Mouse (Mus musculus) gastrocnemius, postnatal 10 days (tissue): ENCODE measurements around the gene Cdkal1. TPM values are rescaled to one million over a fixed set of nuclear protein-coding genes. Genes with fewer than 3 reads are reported as not detected.

Experiments used
- DNase-seq: peaks from one replicate; pipeline ENCODE4 v3.0.0; 2021; ENCODE audit warnings: mixed read lengths
- total RNA-seq, 2 experiments: library from RNA; stranded (reverse); gene quantifications; 2 replicates each; pipeline ENCODE4 v1.2.3; 2021

Gene Cdkal1
- total RNA-seq, 2 experiments from 2014 or later, result 28.5 to 29.4 TPM

DNA sequence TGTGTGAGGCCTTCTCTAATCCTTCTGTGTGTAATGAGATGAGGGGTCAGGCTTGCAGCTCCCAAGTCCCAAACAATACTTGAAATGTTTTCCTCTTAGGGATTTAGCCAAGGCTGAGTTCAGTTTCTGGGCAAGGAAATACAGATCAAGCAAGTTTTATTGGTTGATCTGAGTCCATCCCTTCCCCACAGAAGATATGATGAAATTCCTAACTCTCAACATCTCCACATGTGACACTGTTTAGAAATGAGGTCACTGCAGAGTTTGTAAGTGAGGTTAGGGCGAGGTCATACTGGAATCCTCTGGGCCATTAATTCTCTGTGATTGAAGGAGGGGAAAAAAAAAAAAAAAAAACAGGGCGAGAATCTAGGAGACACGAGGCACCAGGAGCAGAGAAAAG lies 607.7 kb downstream of the Cdkal1 start:
- DNase-seq, result no peak

DNA sequence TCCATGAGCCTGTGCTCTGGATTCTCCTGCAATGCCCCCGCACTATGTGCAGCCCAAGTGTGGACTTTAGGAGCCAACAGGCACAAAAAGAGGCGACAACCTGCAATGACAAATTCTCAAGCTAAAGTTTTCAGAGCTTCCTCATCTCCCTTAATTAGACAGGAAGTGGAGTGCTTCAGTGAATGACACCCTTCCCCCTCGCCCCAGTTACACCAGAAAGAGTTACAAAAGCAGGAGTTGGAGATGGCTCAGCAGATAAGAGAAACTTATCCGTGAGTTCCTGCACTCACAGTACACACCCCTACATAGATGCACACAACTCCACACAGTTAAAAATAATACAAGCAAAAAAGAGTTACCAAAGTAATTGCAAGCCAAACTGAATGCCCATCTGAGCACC lies 620.4 kb downstream of the Cdkal1 start:
- DNase-seq, result no peak

- DNase-seq, result no peak
These were observed 621.0 kb downstream of the Cdkal1 start for GRCm38 (mm10) chr13:29234442-29234841.

DNA sequence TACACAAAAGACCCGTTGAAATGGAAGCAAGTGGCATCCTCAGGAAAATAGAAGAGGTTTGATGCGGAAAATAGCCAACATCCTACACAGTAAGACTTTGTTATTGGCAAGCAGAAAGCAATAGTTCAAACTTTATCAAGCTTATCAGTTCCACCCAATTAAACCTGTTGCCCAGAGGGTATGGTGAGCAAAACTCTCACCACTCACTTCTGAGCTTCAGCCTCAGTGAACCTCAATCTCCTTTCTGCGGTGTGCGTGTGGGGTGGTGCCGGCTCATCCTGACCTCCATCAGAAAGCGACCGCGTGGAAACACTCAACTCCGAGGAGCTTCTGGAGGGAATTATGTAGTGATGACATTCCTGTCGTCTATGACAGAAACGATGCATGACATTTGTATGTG lies 621.5 kb downstream of the Cdkal1 start:
- DNase-seq, result no peak

GRCm38 (mm10) chr13:29232681-29233080 lies 622.8 kb downstream of the Cdkal1 start:
- peak; percentile 10 for DNase-seq

GRCm38 (mm10) chr13:29224815-29225214 lies 630.7 kb downstream of the Cdkal1 start:
- DNase-seq, result no peak

- no peak for DNase-seq
These were observed 633.1 kb downstream of the Cdkal1 start for GRCm38 (mm10) chr13:29222261-29222838.

DNA sequence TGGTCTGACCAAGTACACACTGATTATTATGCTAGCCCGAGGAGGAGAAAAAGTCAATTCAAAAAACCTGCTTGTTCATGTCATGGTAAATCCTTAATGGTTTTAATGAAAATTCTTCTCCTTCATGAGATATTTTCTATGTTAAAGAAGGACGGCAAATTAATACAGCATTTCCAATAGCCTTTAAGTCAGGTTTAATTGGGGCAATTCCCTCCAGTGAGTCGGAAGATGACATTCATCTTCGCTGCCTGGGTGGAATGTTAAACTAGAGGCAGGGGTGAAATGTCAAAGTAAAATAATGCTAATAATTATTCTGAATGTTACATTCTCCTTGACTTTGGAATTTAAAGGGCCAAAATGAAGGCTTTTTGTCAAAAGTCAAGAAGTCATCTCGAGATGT lies 633.8 kb downstream of the Cdkal1 start:
- no peak for DNase-seq

- no peak for DNase-seq
These were observed 636.8 kb downstream of the Cdkal1 start for GRCm38 (mm10) chr13:29218594-29219230.

- no peak for DNase-seq
These were observed 645.1 kb downstream of the Cdkal1 start for GRCm38 (mm10) chr13:29210159-29211021.

DNA sequence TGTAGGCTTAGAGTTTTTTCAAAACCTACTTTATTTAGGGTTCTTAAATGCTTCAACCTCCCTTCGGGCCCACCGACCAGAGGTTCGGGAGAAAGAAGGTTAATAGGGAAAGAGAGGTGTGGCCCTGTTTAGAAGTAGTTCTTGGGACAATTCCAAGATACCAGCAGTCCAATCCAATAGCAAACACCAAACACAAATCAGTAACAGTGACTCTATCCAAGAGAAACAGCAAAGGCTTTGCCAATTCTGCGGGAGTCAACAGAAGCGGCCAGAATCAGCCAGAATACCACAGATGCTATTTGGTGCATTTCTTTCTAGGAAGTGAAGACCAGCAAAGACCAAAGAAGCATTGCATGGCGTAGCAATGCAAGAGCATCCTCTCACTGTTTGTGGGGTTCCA lies 646.7 kb downstream of the Cdkal1 start:
- DNase-seq, result no peak

DNA sequence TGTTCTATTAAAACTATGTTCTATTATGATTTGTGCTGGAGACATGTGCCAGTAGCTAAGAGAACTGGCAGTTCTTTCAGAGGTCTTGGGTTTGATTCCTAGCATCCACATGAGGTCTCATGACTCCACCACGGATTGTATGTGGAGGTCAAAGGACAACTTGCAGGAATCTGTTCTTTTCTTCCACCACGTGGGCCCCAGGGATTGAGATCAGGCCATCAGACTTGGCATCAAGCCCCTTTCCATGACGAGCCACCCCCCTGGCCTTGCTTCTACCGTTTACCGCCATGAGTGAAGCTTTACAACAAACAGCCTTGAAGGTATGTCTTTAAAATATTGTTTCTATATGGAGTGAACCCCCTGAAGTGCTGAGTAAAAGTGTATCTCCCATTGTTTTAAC lies 651.6 kb downstream of the Cdkal1 start:
- DNase-seq, result no peak

DNA sequence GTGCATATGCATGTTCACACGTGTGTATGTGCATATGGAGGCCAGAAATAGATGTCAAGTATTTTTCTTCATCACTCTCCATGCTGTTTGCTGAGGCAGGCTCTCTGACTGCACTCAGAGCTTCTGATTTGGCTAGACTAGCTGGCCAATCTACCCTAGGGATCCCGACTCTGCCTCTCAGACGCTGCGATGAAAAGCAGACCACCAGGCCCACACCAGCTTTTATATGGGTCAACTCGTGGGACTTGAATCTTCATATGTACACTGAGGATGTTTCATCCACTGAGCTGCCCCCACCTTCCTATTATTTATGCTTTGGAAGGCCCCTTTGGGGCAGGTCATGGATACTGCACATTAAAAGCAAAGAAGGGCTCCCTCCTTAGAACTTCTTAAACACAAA lies 652.0 kb downstream of the Cdkal1 start:
- DNase-seq, result no peak

GRCm38 (mm10) chr13:29202562-29202961 lies 652.9 kb downstream of the Cdkal1 start:
- DNase-seq, result peak; percentile 65

GRCm38 (mm10) chr13:29199679-29200078 lies 655.8 kb downstream of the Cdkal1 start:
- DNase-seq, result peak; percentile 31

DNA sequence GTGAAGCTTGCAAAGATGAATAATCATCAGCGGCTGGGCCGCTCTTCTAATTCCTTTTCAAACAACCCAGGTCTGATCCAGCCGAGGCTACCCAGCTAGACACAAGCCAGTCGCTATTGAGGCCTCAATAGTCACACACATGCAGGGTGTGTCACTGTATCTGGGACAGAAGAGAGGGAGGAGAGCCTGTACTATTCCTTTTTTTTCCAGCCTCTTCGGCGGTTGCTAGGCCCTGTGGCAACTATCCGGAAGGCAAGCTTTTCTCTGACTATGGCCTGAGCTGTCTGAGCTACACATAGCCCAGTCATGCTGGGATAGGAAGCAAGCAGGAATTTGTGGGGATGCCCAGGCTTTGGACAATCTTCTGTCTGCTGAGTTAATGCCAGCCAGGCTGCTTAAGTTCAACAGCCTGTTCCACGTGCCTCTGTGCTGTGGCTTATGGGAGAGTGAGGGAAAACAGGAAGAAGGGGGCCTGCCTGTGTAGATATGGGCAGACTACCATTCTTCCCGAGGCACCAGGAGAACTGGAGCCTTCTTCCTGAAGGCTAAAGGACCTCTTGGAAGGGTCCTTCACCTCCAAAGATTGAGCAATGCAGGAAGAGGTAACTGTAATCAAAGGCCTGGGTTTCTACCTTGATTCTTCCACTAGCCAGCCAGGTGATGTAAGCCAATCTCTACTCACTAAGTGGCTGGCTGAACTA lies 658.5 kb downstream of the Cdkal1 start:
- DNase-seq, result no peak

- no peak for DNase-seq
These were observed 659.8 kb downstream of the Cdkal1 start for GRCm38 (mm10) chr13:29195722-29196121.

- no peak for DNase-seq
These were observed 660.5 kb downstream of the Cdkal1 start for GRCm38 (mm10) chr13:29194946-29195345.

DNA sequence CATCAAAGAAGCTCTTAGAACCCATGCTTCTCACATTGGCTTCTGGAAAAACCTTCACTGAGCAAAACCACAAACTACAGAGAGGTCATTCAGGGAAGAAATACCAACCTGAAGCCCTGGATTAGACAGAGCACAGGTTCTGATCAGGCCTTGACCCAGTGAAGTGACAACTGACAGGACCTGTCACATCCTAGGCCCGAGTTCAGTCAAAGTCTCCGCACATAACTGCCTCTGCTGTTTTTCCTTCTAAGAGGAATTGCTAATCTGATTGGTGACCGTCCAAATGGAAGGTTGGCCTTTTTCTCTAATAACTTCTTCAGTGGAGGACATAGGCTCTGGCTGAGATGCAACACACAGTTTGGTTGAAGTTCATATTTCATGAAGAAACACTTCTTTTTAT lies 662.8 kb downstream of the Cdkal1 start:
- no peak for DNase-seq

- no peak for DNase-seq
These were observed 664.9 kb downstream of the Cdkal1 start for GRCm38 (mm10) chr13:29190548-29190947.

- no peak for DNase-seq
These were observed 668.7 kb downstream of the Cdkal1 start for GRCm38 (mm10) chr13:29186748-29187147.

GRCm38 (mm10) chr13:29185545-29185944 lies 669.9 kb downstream of the Cdkal1 start:
- DNase-seq, result no peak

DNA sequence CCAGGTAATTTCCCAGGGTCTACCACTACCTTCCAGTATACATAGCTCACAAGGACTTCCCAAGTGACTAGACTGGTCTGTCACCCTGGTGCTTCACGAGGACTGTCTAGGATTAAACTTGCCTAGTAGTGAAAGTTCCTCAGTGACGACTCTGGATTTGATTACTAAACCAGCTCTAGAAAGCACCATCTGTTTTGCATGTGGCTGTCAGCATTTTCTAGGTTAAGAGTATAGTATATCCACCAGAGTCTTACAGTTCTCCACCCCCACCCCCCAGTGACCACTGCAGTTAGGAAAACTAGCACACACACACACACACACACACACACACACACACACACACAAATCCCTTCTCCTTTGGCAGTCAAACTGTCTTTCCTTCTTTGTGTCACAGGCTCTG lies 670.9 kb downstream of the Cdkal1 start:
- DNase-seq, result no peak
